Mouse (Mus musculus): ENCODE data around the gene Fmn2.

GRCm38 (mm10) chr1:174636291-174636690 is 134.7 kb downstream of the Fmn2 start:
- TF ChIP-seq POLR2A (IDR thresholded peaks at IDR 0.05; ENCODE audit: borderline replicate concordance, extremely low read depth, low read depth, low read length) (no peak), CTCF (IDR thresholded peaks at IDR 0.05; ENCODE audit: insufficient read depth, low read length) (no peak)

Data from lung, adult 2 months (tissue).